Mouse (Mus musculus) E14TG2a.4 (cell line): ENCODE data around the gene Bmp2.

Experiments
- CTCF ChIP-seq: conservative IDR thresholded peaks from 2 replicates; pipeline ENCODE4 v1.5.1; 2014; ENCODE audit warnings: low read length
- POU5F1 ChIP-seq: IDR thresholded peaks from 2 replicates; pipeline ENCODE4 v1.6.1; 2014; ENCODE audit warnings: low read length, borderline replicate concordance

GRCm38 (mm10) chr2:133565995-133566710, 14.2 kb downstream of the Bmp2 start:
- TF ChIP-seq CTCF (no peak), POU5F1 (no peak)
